Mouse (Mus musculus) bone marrow macrophage, adult 2 months (primary cell): ENCODE data around the gene Emc7.

ENCODE experiments used
- CTCF ChIP-seq: IDR thresholded peaks from 2 replicates; pipeline ENCODE4 v1.5.1; 2012; ENCODE audit warnings: low read depth, mild to moderate bottlenecking, low read length, moderate library complexity
- POLR2A ChIP-seq: IDR thresholded peaks from 2 replicates; pipeline ENCODE4 v1.6.1; 2012; ENCODE audit warnings: mild to moderate bottlenecking, low read depth, low read length, borderline replicate concordance

DNA sequence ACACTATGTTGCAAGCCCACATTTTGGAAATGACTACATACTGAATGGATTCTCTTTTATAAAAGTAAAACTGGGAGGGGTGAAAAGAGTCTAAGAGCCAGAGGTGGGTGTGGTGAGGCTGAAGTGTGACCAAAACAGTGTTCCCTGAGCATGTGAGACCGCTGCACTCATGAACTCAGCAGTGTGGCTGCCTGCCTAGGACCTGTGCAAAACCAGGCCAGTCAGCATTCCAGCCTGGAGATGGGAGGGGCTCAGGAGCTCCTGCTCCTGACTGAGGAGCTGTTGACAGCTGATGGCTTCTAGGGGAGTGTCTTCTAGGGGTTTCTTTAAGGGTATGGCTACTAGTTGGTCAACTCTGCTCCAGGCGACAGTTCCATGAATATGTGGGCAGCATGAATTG is 30.1 kb downstream of the Emc7 start:
- TF ChIP-seq CTCF (no peak), POLR2A (no peak)
